Mouse (Mus musculus): ENCODE data around the gene Slc30a4.

The Slc30a4 gene

DNA sequence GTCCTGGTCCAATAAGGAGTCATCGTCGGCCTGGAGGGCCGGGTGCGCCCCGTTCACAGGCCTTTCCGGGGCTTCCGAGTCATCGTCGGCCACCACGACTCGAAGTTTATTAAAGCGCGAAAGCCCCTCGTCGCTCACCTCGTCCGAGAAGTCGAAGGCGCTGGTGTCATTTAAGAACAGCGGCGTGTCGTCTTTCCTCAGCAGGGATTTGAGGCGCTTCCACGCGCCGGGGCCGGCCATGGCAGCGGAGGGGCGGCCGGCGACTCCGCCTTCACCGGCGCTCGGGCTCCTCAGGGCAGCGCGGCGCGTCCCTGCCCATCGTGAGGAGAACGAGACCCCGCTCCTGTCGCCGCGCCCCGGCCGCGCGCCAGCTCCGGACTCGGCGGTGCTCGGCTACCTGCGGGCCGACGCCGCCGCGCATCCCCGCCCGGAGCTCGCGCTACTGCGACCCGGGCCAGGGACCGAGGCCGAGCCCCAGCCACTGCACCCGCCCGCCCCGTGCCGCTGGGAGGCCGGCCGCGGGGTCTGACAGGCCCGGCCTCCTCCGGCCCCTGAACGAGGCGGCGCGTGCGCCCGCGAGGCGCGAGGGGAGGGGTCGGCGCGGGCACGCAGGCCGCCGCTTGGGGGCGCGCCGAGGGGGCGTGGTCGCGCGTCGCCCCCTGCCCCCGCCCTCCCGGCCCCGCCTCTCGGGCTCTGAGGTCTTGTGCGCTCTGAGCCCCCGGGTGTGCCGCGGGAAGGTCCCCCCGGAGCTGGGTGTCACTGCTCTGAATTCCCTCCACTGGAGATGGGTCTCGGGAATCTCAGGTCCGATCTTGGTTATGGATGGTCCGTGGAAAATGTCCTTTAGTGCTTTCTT, at the start of gene Slc30a4:
Gene Slc30a4 (minus strand): TSS at position 483 of the 856 bp plus-strand sequence.
- peak; percentile 46 to 63 for DNase-seq (ENCODE audit: low spot score in 2 of 2)

DNA sequence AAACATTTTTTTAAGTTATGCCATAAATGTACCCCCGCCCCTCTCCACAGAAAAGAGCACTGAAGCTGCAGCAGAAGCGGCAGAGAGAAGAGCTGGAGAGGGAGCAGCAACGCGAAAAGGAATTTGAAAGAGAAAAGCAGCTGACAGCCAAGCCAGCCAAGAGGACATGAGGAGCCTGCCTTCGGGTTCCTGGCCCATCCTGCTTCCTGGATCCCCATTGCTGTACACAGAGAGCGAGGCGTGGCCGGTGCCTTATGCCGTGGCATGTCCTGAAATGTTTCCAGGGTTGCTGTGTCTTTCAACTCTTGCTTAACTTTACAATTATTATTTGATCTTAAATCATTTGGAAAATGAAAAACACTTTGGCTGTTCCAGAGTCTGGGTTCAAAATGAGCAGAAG, 44.0 kb upstream of the Slc30a4 start:
- no peak for DNase-seq (ENCODE audit: low spot score in 2 of 2)

DNA sequence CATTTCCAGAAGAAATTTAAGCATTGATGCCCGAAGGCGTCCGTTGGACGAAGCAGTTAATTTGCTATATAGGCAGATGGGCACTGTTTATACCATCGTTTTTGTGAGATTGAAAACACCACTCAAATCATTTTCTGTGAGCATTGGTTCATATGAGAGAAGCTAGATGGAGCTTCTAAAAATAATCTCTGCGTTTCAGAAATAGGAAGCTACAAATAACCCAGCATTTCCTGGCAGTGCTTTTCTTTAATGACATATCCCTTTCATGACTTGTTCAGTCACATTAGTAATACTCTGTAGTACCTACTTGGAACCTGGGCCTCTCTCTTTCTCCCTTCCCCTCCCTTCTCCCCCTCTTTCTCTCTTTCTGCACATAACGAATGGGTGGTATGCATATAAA, 36.6 kb upstream of the Slc30a4 start:
- DNase-seq (ENCODE audit: low spot score in 2 of 2), result no peak

DNA sequence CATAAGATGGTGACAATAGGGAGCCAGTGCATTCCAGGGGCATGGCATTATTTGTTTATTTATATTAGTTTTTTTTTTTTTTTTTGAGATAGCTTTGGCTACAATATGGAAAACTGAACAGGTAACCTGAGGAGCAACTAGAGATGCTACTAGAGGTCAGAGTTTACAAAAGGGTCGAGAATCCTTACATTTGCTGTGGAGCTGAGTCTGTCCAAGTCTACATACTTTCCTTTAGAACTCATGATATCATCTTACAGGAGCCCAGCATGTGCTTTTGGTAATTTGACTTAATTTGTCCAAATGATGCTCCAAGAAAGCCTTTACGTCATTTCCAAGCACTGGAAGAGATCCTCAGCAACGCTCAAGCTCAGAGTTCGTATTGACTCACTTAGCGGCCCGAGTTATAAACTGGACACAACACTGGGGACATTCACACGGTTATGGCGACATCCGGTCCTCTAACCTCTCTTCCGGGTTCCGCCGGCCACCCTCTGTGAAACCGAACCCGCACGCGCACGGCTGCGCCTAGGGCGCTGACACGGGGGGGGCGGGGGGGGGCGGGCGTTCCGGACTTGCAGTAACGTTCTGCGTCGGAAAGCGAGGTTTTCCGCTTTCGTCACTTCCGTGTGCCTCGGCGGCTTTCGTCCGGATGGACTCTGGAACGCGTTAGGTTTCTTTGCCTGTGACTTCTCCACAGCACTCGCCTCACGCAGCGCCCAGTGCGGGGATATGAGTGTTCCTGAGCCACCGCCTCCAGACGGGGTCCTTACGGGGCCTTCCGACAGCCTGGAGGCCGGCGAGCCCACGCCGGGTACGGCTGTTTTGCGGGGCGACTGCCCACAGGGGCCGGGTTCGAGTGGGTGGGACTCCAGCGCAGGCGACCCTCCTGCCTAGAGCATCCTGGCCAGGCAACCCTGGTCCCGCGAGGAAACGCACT, 35.7 kb upstream of the Slc30a4 start, which contains the start of gene Bloc1s6:
Gene Bloc1s6 (plus strand): TSS at position 610 of the 937 bp plus-strand sequence.
- DNase-seq (ENCODE audit: low spot score in 2 of 2), result peak; percentile 93 to 95

DNA sequence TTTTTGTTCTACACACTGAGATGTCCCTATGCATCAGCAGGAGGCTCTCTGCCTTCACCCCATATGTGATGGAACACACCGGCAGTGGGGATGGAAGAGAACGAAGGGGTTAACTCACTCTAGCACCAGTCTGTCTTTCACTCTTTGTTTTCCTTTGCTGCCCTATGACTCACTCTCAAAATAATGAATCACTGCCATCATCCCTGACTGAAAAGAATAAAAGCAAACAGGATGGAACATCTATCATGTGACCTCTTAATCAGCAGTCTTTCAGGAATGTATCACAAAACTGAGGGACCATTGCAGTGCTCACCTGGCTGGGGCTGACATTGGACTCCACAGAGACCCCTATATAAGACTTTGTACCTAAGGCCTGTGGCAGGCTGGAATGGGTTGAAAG, 29.0 kb upstream of the Slc30a4 start:
- DNase-seq (ENCODE audit: low spot score in 2 of 2), result no peak

DNA sequence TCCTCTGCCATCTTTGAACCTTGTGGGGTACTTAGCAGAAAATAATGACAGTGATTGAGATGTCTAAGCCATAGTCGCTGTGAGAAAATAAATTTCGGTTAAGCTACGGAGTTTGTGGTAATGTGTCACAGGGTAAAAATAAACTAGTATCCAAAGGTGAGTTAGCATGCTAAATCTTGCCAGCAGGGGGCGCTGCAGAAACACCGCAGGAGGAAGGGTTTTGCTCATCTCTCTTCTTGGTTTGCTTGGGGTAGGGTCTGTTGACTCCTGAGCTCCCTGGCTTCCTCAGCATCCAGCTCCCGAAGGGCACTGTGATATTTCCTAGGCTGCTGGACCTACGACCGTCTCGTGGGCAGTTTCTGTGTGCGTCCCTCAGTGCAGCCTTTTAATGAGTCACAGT, 23.1 kb upstream of the Slc30a4 start:
- DNase-seq (ENCODE audit: low spot score in 2 of 2), result no peak

DNA sequence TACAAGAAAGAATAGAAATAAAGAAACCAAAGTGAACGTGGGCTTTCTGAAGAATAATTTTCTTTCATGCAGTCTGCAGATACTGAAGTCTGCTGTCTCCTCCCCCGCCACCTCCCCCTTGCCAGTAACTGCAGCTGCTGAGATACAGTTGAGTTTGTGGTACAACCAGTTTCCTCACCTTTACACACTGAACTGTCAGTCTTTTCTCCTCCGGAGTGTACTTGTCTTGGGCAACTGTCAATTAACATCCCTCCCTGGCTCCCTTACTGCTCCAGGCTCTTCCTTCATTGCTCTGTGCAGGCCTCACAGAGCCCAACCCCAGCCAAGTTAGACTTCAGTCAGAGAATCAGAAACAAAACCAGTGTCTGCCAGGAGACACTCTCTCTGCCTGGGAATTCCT, 18.1 kb upstream of the Slc30a4 start:
- DNase-seq (ENCODE audit: low spot score in 2 of 2), result no peak

DNA sequence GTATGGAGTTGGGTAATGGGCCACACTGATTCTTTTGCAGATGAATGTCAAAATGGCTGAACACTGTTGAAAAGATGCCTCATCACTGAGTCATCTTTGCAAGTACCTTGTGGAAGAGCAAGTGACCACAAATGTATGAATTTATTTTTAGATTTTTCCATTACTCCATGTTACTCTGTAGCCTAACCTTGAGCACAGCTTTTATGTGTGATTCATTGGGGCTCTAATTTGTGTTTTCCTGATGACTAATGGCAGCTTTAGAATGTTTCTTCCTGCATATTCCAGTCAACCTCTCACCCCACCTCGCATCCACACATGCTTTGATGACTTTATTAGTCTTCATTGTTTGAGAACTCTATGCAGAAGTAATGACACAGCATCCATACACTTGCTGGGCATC, 16.8 kb upstream of the Slc30a4 start:
- no peak for DNase-seq (ENCODE audit: low spot score in 2 of 2)

DNA sequence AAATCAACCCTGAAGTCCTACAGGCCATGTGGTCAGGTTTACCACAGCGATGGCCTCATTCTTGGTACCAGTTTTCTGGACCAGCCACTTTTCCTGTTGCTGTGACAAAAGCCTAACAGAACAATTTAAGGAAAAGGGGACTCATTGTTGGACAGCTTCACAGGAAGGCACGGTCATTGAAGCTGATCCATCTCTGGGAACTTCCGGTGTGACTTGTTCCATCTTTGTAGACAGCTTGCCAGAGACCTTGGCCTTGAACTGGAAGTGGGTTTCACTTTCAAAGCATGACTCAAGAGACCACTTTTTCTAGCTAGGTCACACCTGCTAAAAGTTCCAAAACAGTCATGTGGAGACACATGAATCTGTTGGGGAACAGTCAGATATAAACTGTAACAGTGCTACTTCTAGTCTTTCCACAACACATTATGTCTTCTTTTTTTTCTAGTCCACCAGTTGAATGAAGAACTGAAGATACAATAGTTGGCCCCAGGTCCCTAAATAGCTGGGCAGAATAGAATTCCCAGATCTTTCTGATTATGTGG, 13.9 kb upstream of the Slc30a4 start:
- DNase-seq (ENCODE audit: low spot score in 2 of 2), result no peak

DNA sequence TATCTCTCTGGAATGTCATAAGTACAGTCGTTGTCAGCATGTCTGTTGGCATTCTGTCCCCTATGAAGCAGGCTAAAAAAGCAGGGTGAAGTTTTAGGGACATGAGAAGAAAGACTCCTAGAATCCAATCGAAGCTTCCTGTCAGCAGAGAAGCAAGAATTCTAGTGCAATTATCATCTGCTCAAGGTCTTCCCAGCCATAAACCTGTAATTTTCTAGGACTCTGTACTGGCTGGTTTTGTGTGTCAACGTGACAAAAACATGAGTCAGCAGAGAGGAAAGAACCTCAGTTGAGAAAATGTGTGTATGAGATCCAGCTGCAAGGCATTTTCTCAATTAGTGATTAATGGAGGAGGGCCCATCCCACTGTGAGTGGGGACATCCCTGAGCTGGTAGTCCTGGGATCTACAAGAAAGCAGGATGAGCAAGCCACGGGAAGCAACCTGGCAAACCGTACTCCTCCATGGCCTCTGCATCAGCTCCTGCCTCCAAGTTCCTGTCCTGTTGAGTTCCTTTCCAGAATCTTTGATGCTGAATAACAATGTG, 12.8 kb upstream of the Slc30a4 start:
- no peak for DNase-seq (ENCODE audit: low spot score in 2 of 2)

DNA sequence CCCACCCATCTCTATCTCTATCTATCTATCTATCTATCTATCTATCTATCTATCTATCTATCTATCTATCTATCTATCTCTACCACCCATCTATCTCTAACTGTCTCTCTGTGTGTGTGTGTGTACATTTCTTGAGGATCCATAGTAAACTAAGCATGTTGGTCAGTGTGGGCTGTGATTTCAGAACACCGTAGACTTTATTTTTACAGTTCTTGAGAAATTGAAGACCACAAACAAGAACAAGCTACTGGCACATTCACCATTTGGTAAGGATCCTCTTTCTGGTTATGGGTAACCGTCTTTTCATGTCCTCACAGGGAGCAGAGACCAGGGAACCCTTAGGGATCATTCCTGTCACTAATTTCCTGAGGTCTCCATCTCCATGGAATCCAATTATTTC, 10.4 kb upstream of the Slc30a4 start:
- no peak for DNase-seq (ENCODE audit: low spot score in 2 of 2)

DNA sequence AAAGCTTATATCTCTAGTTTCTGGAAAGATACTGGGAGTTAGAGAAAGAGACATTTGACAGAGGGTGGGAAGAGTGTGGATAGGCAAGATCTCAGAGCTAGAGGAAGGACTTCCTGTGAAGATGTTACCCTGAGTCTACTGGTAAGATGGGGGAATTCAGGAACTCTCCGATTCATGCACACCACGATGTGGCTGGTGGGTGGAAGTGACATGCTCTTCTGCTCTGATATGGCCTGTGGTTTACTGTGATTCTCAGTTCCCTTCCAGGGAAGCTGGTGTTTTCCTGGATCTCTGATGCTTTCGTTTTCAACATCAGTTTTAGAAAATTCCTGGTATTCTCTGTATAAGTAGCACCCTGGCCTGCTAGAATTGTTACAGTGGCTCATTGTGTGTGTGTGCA, 9.4 kb upstream of the Slc30a4 start:
- no peak for DNase-seq (ENCODE audit: low spot score in 2 of 2)

DNA sequence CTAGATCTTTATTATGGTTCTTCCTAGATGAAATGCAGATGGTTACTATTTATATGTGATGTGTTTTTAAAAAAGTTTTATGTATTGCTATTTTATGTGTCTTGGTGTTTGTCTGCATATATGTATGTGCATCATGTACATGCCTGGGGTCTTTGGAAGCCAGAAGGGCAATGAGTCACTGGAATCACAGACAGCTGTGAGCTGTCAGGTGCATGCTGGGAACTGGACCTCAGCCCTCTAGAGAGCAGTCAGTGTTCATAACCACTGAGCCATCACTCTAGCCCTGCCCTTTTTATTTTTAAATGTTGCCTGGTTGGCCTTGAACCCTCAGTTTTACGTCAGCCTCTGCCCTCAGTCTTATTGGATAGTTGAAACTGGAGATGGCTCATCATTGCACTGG, 6.7 kb upstream of the Slc30a4 start:
- no peak for DNase-seq (ENCODE audit: low spot score in 2 of 2)

DNA sequence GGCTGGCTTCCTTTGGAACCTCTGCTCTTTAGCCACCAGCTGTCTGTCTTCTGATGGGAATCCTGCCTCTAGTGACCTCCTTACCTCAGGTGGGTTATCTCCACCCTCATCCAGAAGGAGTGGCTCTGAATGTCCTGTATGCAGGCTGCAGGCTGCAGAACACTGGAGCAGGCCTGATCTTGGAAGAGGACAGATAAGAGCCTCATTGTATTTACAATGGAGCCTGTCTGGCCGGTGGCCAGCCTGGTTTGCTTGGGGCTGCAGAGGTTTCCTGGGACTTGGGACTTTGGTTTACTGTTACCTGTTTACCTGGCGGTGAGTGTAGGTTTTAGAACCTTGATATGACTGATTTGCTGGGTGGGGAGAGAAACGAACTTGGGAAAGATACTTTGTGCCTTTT, 5.6 kb upstream of the Slc30a4 start:
- no peak for DNase-seq (ENCODE audit: low spot score in 2 of 2)

DNA sequence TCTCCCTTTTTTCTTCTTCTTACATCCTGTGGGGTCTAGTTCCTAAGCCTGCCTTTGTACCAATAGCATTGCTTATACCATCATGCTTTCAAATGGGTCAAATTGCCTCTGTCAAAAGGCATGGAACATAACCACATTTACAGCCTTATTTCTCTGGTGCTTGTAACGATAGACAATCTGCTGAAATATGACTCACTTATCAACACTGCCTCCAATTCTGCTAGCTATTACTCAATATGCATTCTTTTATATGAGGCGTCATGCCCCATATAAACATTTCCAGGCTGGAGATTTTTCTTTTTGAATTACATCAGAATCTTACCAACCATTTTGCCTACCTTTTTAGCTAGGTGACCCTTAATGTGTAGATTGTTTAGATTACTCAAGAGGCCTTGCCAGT, 2.1 kb upstream of the Slc30a4 start:
- DNase-seq (ENCODE audit: low spot score in 2 of 2), result no peak

DNA sequence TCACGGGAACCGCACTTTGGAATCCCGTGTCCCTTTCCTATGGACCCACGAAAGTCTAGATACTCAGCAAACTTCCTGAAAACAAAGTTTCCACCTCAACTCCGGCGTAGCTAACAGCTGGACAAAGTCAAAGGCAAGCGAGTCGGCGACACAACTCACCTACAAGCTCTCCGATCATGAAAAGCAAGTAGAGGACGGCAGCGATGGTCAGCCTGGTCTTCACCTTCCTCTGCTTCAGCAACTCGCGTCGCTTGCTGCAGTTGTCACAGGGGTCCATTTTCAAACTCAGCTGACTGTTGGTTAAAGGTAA, 637 bp downstream of the Slc30a4 start:
- peak in 1 of 2 experiments; percentile 25 for DNase-seq (ENCODE audit: low spot score in 2 of 2)

DNA sequence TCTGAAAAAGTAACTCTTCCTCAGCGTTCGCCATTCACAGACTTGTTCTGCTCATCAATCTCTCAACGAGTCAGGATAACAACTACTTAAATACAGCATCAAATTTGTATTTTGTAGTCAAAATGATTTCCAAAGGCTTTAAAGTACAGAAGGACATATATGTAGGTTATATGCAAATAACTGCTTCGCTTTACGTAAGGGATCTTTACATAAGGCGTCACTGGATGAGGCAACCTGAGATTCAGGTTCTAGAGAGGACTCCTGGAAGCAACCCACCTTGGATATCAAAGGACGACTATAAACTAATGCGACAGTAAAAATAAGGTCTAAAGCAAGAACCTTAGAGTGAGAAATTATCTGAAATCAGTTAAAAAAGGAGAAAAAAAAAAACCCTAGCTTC, 1.5 kb downstream of the Slc30a4 start:
- DNase-seq (ENCODE audit: low spot score in 2 of 2), result no peak

DNA sequence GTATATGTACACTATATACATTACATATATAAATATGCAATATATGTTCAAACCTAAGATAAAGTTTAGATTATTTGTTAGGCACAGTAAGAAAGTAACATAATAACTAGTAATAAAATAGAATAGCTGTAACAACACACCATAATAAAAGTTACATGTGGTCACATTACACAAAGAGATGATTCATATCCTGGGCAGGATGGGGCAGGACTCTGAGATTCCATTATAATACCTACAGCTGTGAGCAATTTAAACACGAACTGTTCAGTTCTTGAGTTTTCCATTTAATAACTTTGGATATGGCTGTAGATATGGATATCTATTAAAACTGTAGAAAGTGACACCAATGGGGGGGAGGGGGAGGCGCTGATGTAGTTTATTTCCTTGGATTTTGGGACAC, 4.9 kb downstream of the Slc30a4 start:
- DNase-seq (ENCODE audit: low spot score in 2 of 2), result no peak

DNA sequence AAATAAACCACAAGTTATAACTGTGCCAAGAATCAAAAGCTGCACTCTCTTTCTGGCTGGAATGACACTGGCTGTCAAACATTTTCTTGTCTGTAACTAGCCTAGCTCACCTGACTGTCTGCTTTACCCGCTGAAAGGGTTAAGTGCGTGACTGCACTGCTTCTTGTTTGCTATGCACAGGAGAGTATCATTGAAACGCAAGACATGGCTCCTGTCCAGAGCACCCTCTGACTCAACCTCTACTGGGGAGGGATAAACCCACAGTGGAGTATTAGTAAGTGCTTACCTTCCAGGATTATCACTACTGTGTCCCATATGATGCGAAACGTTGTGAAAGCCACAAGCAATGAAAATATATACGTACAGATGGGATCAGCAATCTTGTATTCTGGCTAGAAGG, 15.8 kb downstream of the Slc30a4 start:
- no peak for DNase-seq (ENCODE audit: low spot score in 2 of 2)

DNA sequence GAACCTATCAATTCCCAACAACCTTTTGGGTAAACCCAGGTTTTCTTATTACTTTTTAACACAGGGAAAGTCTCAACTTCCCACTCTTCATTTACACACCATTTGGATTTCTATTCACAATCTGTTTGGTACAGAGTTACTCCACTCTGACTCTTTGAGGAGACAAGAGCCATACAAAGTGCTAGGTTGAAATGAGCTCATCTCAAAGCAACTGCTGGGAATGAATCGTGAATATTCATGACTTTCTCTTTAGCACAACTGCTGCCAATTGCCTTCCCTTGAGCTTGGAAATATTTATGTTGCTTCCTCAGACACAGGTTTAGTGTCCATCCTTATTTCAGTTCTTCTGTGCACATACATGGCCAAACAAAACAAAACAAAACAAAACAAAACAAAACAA, 18.8 kb downstream of the Slc30a4 start:
- no peak for DNase-seq (ENCODE audit: low spot score in 2 of 2)

DNA sequence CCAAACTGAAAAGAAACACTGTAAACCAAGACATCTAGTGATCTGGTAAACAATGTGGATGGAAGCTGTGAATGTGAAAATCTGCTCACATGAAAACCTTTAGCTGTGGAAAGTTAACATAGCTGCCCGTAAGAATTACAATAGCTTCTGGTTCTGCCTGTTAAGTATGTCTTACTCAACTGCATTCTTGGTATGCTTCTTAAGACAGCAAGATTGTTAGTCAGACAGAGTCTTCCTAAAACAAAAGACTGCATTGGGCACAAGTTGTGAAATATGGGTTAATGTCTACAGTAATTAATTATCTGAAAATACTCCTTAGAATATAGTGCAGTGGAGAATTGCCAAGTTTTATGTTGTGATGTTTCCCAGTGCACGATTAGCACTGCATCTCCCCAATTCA, 19.9 kb downstream of the Slc30a4 start:
- DNase-seq (ENCODE audit: low spot score in 2 of 2), result no peak

DNA sequence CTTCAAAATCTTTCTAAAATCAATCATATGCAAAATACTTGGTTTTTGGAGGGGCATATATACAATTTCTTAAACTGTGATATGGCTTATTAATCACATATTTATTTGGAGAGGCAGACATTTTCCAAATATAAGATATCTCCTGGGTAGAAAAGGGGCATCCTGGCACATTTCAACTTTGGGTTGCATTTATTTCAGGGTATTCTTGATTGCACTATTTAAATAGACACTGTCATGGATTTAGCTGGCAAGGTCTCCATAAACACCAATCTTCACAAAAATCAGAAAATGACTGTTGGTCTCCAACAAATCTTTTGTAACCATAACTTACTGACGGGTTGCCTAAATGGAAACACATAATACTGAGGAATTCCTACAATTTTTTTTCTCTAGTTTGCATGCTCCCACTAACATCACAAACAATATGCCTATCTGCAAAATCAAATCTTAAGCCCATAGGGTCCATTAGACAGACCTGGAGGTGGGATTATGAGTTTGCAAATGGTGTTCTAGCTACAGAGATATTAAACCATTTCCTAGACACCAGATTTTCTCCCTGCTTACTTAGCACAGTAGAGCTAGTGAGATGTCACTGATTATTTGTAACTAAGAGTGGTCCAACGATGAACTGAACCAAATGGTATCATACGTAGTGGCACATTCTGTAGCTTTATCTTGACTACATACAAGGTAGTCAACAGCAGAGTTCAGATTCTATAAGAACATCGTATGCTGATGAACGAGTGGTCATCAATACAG, 20.9 kb downstream of the Slc30a4 start:
- DNase-seq (ENCODE audit: low spot score in 2 of 2), result no peak
